Mouse (Mus musculus) olfactory bulb, adult 2 months (tissue): ENCODE measurements around the gene Ptprt. TPM values are rescaled to one million over a fixed set of nuclear protein-coding genes. Genes with fewer than 3 reads are reported as not detected.

Experiments used
- H3K27ac ChIP-seq: fragments of 200-500 bp; 2 replicates; pipeline ENCODE4 v1.5.1; 2012; ENCODE audit warnings: low read depth, low read length; ENCODE audit not compliant: insufficient read depth
- H3K4me1 ChIP-seq: fragments of 200-500 bp; 2 replicates; pipeline ENCODE4 v1.6.1; 2012; ENCODE audit warnings: low read length; ENCODE audit not compliant: control insufficient read depth, insufficient read depth
- H3K4me3 ChIP-seq: fragments of 200-500 bp; 2 replicates; pipeline ENCODE4 v1.5.1; 2012; ENCODE audit warnings: mild to moderate bottlenecking, low read depth, low read length, moderate library complexity; ENCODE audit not compliant: insufficient read depth
- CTCF ChIP-seq: fragments of 200-500 bp; IDR thresholded peaks from 2 replicates; pipeline ENCODE4 v1.5.1; 2012; ENCODE audit warnings: low read depth, mild to moderate bottlenecking, low read length, moderate library complexity; ENCODE audit not compliant: insufficient read depth
- POLR2A ChIP-seq: fragments of 200-500 bp; IDR thresholded peaks from 2 replicates; pipeline ENCODE4 v1.6.1; 2012; ENCODE audit warnings: mild to moderate bottlenecking, low read depth, low read length, moderate library complexity; ENCODE audit not compliant: insufficient read depth
- WGBS: fragments of 180-500 bp; shearing (Covaris S2); methylation state at CpG from one replicate; pipeline ENCODE4 v1.1.7; 2018; 5-methylcytosine and 5-hydroxymethylcytosine counted together
- polyA plus RNA-seq: library from polyadenylated mRNA; stranded (reverse); fragments of >200 nt; gene quantifications from 2 replicates; pipeline ENCODE4 v1.2.4, GENCODE M21; 2012; ENCODE audit warnings: low replicate concordance; ENCODE audit not compliant: missing spikeins, insufficient read depth, insufficient read length

Ptprt gene
- polyA plus RNA-seq, 1 experiment = 33.3 TPM

DNA sequence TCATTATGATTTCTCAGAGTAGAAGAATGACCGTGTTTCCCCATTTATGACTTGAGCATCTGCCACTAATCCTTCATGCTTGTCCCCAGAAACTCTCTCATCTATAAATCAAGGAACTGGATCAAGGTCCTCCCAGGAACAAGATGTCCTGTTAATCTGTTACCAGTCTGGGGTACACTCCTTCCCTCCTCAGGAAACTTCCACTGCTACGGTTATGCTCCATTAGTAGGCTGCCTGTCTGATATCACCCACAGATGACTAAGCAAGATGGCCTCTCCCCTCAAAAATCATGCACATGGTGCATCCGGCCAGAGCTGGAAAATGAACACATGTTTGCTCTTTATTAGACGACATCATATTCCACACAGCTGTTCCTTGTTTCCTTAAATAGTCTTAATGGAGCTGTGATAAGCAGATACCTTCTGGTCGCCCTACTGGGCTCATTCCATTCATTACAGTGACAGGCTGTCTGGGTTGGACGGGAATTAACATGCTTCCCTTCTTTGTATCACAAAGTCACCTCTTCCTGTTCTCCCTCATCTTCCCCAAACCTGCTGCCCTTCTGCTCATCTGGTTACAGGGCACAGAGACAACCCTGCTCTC lies 1060.6 kb downstream of the Ptprt start:
- TF ChIP-seq POLR2A (no peak), CTCF (no peak)
- H3K27ac ChIP-seq = no peak overlapping the region
- H3K4me1 ChIP-seq = no peaks in the 10 kb centered on the region
- no peak overlapping the region for H3K4me3 ChIP-seq
- 73% methylated on average over 6 of the region's 6 CpGs for WGBS

DNA sequence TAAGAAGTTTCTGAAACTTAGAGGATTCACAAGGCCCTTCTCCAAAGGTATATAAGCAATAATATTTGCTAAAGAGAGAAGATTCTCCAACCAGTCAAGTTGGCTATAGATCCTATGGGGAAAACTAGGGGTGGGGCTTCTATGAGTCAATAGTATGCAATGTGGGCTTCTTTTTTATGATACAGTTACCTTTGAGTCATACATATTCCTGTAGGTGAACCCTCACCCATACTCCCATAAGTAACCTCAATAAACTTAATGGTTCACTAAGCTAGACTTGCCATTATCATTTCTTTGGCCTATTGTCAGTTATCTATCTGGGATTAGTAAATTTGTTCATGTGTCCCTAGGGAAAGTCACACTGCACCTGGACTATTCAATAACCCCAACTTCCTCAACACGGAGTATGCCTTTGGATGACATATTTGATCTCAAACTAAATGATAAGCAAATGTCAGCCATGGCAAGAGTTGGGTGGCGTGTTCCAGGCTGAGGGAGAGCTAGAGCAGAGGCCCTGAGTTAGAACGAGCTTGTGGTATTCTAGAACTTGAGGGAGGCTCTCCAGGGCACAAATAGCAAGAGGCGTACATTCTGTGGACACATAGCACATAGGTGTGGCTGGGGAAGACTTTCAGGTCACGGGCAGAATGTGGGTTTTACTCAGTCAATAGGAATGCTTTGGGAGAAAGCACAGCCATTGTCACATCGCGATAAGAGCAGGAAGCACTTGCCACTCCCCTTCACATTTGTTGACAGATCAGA lies 1067.4 kb downstream of the Ptprt start:
- 90% methylated on average over 7 of the region's 7 CpGs for WGBS
- no peak for TF ChIP-seq POLR2A
- no peak for TF ChIP-seq CTCF
- no peaks in the 10 kb centered on the region for H3K4me1 ChIP-seq

GRCm38 (mm10) chr2:161574401-161574800 lies 1086.5 kb downstream of the Ptprt start:
- H3K4me3 ChIP-seq = no peak overlapping the region
- no peak for TF ChIP-seq CTCF
- TF ChIP-seq POLR2A = no peak
- no peak overlapping the region for H3K27ac ChIP-seq
- no peaks in the 10 kb centered on the region for H3K4me1 ChIP-seq

More for the DNA sequence above, 1067.4 kb downstream of the Ptprt start:
- Histone ChIP-seq H3K27ac (no peak overlapping the region), H3K4me3 (no peak overlapping the region)

DNA sequence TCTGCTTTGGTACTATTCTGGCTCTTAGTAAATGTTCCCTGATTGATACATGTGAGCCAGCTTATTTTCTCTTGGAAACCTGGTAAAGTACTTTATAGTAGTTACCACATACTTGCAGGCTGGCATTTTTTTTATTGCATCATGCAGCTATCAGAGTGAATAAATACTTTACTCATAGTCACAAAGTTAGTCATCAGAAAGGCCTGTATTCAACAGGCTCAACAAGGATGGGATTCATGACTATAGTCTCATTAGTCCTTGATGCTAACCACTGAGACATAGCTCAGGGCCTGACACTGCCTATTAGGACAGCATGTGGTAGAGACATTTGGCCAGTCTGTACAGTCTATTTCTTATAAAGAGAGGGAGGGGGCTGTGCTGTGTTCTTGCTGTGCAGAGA lies 1088.7 kb downstream of the Ptprt start:
- TF ChIP-seq POLR2A = no peak
- TF ChIP-seq CTCF = no peak
- Histone ChIP-seq H3K4me1 (no peaks in the 10 kb centered on the region), H3K27ac (no peak overlapping the region), H3K4me3 (no peak overlapping the region)

GRCm38 (mm10) chr2:161570236-161570995 lies 1090.5 kb downstream of the Ptprt start:
- WGBS = 50% methylated on average over 10 of the region's 10 CpGs
- Histone ChIP-seq H3K4me1 (no peaks in the 10 kb centered on the region), H3K27ac (no peak overlapping the region), H3K4me3 (no peak overlapping the region)
- TF ChIP-seq CTCF (no peak), POLR2A (no peak)

DNA sequence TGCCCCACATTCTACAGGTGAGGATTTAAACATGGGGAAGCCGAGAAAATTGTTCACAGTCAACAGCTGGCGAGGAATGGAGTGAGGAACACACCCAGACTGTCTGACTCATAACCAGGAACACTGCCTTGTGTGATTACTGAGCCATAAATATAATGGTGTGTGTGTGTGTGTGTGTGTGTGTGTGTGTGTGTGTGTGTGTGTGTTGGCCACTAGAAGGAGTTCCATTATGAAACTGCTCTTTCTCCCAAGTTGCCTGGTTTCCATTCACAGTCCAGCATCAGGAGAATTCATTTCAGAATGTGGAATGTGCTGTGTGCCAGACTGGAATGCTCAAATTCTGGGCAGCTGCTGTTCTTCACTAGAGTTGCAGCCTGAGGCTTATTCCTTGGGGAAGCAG lies 1099.4 kb downstream of the Ptprt start:
- Histone ChIP-seq H3K4me3 (no peak overlapping the region), H3K27ac (no peak overlapping the region), H3K4me1 (no peaks in the 10 kb centered on the region)
- TF ChIP-seq POLR2A (no peak), CTCF (no peak)
- 59% methylated on average over 2 of the region's 2 CpGs for WGBS

GRCm38 (mm10) chr2:161557874-161558273 lies 1103.1 kb downstream of the Ptprt start:
- H3K4me3 ChIP-seq = no peak overlapping the region
- TF ChIP-seq CTCF (no peak), POLR2A (no peak)
- WGBS = 76% methylated on average over 4 of the region's 4 CpGs

DNA sequence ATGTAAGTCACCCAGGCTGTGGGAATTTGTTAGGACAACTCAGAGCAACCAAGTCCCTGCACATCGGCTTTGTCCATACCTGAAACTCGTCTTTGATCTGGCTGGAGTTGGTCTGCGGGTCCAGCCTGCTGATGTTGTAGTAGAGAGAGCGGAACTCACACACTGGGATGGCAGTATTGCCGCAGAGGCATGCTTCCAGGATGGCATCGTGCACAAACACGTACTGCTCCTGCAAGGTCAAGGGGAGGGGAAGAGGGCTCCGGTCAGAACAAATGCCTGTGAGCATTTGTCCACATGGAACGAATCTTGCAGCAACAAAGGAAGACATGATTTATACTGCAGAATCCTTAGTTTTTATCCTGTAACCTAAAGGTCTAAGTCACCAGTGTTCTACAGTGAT lies 1107.3 kb downstream of the Ptprt start:
- H3K27ac ChIP-seq = no peak overlapping the region
- WGBS = 92% methylated on average over 9 of the region's 9 CpGs
- no peak for TF ChIP-seq CTCF
- TF ChIP-seq POLR2A = no peak
- no peak overlapping the region for H3K4me3 ChIP-seq
- no peaks in the 10 kb centered on the region for H3K4me1 ChIP-seq

More at GRCm38 (mm10) chr2:161557874-161558273, 1103.1 kb downstream of the Ptprt start:
- Histone ChIP-seq H3K27ac (no peak overlapping the region), H3K4me1 (no peaks in the 10 kb centered on the region)

GRCm38 (mm10) chr2:161552011-161552410 lies 1108.9 kb downstream of the Ptprt start:
- 82% methylated on average over 2 of the region's 2 CpGs for WGBS
- Histone ChIP-seq H3K4me1 (no peaks in the 10 kb centered on the region), H3K4me3 (no peak overlapping the region), H3K27ac (no peak overlapping the region)
- TF ChIP-seq CTCF = no peak
- TF ChIP-seq POLR2A = no peak
